Mouse (Mus musculus) T-helper 1 cell (primary cell): ENCODE data around the gene Zfp94.

Source experiments
- in situ Hi-C: fragments of 300-600 bp; cut with MboI, MseI; formaldehyde crosslinking; loops from one replicate; pipeline ENCODE4 v1.15.1; 2025; ENCODE audit warnings: high pct_unique_total_duplicates

Gene Zfp94

DNA sequence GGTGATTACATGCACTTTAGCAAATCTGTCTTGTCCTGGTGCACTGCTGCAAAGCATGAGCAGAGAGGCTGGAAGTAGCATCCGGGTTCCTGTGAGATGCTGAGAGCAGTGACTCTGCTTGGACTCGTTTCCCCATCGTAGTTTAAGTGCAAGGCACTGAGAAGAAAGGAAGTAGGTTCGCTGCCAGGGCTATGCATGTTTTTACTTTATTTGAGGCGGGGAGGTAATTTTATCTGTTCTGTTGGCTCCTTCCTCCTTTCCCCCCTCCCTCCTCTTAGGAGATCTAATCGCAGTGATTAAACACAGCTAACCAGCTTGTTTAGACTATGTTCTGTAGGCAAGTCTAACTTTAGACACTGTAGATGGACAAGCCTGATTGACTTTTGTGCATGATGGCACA, 2.5 kb upstream of the Zfp94 start:
- in situ Hi-C loops = no loop called here

DNA sequence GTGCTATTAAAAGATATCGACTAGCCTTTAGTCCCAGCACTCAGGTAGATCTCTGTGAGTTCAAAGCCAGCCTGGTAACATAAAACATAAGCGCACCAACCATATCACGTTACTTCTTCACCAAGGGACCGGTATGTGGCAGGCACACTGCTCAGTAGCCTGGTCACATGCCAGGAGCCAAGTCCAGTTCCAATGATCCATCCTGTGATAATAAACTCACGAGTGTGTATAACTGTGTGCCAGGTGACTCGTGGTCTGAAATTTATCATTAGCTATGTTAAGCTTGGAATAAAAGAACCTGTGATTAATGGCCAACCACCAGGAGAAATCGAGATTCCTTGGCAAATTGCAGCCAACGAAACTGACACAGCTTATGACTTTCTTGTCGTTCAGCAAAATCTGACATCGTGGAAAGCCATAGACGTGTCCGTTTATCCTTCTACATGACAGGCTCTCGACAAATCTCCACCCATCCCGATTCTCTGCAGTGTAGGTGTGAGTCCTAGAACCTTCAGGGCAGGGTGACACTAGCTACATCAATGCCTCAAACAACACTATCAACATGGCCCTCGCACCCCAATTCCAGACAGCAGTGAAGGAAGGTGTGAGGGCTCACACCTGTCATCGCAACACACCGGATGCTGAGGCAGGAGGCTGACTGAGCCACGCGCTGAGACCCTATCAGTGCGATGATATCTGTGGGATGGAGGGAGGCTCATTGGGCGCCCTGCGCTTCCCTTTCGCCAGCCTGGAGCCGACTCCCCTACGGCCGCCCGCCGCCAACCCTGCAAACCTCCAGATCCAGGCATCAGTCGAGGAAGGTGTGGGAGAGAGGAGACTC, 520 bp downstream of the Zfp94 start:
- in situ Hi-C loops = no loop called here

DNA sequence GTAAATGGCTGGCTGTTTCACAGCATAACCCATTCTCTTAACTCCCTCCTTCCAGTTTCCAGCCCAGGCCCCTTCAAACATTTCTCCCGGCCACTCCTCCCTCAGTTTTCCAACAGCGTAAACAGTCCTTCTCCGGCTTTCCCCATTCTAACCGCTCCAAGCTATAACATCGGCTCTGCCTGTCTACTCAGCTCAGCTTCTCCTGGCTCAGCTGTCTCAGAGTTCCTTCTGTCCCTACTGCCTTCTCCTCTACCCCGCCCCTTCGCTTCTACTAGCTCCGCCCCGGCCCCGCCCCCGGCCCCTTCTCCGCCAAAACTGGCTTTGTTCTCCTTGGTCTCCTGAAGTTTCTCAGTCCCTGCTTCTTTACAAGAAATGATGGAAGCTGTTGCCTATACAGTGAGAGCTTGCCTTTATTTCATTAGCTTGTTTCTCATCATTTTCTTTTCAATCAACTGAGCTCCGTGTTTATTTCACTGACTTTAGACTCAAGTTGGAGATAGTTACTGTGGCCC, 15.6 kb downstream of the Zfp94 start, which contains the start of gene Zfp61:
TSS of gene Zfp61 (minus strand) at position 462 of the 512 bp plus-strand sequence.
- in situ Hi-C loops = no loop called here

DNA sequence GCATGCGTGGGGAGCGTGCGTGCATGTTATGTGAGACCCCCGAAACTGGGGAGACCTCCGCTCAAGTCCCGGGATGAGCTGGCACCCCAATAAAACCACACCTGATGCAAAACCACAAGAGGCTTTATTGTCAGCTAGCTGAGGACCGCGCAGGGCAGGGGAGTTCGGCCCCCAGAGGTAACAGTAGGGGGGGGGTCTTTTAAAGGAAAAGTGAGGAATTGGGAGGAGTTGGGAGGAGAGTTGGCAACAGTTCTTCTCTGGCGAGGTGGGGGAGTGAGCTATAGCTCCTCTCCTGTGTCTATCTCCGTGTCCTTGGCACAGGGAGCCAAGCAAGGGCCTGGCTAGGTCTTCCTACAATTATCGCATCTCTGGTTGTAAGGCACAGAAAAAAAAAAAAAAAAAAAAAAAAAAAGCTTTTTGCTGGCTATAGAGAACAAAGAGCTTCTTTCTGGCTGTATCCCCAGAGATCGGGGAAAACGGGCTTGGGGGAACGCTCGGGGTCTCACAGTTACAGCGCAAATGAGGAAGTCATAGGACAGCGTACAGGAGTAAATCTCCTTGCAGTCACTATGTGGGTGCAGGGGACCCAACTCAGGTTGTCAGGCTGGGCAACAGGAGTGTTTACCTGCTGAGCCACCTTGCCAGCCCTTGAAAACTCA, 16.5 kb downstream of the Zfp94 start:
- in situ Hi-C loops = no loop called here

DNA sequence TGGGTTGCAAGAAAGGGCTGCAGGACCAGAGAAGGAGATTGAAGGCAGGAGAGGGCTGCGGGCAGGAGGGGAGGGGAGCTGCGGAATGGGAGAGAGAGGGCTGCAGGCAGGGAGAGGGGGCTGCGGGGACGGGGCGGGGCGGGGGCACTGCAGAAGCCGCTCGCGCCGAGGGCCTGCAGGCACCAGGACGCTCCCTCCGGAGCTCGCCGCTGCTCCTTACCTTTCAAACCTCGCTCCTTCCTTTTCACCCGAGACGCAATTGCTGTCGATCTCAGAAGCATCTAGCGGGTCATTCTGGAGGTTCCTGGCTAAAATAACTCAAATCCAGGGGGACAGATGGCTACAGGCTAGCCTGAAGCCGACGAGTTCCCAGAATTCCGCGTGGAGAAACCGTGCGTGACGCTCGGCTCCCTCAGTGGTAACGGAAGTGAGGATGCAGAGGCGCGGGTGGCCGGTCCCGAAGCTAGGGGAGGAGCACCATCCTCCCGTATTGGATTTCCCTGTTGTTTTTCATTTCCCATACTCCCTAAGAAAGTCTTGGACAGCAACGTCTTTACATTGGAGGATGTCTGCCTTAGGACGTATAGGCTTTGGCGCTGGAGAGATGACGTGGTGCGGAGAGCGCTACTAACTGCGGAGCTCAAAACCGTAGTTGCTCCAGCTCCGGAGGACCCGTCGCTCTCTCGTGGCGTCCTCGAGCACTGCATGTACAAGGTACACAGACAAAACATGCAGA, 17.3 kb downstream of the Zfp94 start:
- in situ Hi-C loops = no loop called here

DNA sequence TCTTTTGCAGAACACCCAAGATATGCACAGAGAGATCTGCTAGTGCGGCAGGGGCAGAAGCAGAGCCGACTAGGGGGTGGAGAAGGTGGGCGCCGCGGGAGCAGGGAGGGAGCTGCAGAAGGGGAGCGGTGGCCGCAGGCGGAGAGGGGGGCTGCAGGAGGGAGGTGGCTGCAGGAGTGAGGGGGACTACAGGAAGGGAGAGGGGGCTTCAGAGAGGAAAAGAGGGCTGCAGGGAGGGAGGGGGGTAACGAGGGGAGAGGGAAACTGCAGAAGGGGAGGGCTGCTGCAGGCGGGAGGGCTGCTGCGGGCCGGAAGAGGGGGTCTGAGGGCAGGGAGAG, 17.9 kb downstream of the Zfp94 start:
- in situ Hi-C loops = no loop called here

DNA sequence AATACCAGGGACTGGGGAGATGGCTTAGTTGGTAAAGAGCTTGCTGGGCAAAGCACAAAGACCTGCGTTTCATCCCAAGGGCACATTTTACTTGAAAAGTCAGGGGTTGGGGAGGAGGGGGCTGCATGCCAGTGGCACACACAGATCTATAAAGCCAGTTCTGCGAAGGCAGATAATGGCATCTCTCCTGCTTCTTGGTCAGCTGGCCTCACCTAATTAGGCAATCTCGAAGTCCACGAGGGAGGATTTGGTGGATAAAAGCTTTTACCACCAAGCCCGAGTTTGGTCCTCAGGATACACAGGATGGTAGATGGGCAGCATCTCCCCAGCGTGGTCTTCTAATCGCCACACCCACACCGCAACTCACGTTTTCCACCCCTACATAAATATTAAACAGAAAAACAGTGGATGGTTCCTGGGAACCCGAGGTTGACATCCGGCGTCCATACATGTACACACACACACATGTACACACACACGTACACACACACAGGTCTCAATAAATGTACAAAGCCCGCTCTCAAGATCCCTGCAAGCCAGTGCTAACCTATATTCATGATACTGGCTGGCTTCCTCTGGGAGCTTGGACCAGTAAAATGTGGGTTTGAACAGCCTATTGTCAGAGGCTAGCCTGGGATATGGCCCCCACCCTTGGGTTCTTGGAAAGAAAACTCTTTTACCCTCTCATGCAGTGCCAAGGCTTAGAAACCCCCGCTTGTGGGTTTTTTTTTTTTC, 18.9 kb downstream of the Zfp94 start:
- in situ Hi-C loops = no loop called here

DNA sequence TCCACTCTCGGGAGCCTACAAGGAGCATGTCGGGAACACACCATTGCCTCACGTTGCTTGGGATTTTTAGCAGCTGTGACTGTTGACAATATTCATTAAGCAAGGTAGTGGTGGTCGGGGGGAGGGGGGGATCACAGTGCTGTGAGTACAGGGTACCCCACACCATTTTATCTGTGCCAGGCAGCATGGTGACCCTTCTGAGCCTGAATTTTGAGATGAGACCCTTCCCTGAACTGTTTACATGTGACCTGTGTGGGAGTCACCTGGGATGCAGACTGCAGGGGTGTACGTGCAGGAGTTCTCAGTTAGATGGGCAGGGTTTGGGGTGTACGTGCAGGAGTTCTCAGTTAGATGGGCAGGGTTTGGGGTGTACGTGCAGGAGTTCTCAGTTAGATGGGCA, 20.1 kb downstream of the Zfp94 start:
- in situ Hi-C loops = no loop called here

DNA sequence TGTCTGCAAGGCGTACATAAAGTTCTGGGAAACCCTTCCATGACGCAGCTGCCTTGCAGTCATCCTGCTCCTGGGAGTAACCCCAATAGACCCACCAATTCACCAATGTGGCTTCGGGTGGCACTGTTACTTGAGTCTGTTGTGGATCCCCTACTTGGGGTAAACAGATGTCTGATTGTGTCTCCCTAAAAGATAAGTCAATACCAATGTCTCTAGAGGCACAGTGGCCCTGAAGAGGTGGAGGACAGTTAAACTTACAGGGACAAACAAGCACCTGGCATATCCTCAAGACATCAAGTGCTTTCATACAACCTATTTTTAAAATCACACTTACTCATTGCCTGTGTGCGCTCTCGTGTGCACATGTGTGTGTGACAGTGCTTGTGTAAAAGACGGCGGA, 21.1 kb downstream of the Zfp94 start:
- in situ Hi-C loops = no loop called here

DNA sequence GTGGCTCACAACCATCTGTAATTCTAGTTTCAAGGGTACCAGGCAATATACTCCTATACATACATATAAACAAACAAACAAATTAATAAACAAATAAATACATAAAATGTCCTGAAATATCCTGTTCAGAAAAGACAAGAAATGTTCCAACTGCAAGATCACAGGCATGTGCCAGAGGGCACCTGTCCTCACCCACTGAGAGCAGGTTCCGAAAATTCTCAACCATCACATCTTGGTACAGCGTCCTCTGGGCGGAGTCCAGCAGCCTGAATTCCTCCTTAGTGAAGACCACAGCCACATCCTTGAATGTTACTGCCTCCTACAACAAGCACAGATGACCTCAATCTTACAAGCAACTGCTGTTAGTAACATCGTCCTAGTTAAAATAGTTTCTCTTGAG, 21.7 kb downstream of the Zfp94 start:
- in situ Hi-C loops = loop anchor here (5.0 kb wide), 1 partner anchor 327 kb away; no protein-coding TSS in a partner anchor

DNA sequence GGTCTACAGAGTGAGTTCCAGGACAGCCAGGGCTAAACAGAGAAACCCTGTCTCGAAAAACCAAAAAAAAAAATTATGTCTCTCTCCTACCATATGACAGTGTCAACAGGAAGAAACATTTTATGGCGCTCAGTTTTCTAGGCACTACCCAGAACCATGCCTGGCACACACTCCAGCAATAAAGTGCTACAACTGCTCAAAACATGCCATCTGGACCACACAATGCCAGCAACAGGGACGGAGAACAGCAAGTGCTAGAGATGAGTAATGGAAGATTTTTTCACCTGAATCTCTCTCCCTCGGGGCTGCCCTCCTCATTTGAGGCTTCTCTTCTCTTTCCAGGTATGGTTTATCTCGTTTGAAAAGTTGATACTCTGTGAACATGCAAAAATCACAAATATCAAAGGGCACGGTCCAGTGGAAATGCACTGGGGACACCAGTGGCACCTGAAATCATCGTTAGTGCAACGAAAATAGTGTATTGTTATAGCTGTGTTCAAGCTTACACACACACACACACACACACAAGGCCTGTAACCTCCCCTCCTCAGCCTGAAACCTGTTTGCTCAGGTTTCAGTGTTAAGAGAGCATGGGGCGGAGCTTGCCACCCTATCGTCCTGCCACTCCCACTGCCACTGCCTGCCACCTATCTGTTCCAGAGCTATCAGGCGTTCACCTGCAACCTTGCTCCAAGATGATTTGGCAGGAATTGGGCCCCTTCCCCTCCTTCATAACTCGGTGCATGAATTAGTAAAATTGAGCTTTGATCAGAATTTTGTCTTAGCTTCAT, 23.2 kb downstream of the Zfp94 start:
- in situ Hi-C loops = loop anchor here (5.0 kb wide), 1 partner anchor 326 kb away; no protein-coding TSS in a partner anchor

DNA sequence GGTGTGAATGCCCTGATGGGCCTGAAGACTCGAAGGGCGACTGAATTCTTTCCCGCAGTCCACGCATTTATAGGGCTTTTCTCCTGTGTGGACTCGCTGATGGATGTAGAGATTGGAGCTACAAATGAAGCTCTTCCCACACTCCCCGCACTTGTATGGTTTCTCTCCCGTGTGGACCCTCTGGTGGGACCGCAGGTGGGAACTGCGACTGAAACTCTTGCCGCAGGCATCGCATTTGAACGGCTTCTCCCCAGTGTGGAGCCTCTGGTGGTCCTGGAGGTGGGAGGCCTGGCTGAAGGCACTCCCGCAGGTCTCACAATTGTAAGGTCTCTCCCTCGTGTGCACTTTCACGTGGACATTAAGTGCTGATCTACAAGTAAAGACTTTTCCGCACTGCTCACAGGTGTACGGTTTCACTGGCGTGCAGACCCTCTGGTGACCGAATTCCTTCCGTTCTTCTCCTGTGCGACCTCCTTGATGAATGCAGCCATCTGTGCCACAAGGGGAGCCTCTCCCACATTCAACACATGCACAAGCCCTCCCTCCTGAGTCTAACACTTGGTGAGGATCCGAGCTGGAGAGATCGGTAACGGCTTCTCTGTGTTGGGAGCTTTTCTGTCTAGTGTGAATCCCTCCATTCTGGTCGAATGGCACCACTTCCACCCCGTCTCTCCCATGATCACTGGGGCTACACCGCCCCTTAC, 24.9 kb downstream of the Zfp94 start:
- in situ Hi-C loops = loop anchor here (5.0 kb wide), 1 partner anchor 324 kb away; no protein-coding TSS in a partner anchor

DNA sequence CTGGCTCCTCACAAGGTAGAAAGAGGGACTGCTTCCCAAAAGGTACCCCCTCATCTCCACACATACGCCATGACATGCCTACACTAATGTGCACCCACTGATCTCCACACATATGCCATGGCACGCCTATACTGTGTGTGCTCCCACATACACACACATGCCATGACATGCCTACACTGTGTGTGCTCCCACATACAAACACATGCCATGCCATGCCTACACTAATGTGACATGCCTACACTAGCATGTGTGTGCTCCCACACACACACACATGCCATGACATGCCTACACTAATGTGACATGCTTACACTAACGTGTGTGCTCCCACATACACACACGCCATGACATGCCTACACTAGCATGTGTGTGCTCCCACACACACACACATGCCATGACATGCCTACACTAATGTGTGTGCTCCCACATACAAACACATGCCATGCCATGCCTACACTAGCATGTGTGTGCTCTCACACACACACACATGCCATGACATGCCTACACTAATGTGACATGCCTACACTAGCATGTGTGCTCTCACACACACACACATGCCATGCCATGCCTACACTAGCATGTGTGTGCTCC, 26.3 kb downstream of the Zfp94 start:
- in situ Hi-C loops = loop anchor here (5.0 kb wide), 1 partner anchor 323 kb away; no protein-coding TSS in a partner anchor

DNA sequence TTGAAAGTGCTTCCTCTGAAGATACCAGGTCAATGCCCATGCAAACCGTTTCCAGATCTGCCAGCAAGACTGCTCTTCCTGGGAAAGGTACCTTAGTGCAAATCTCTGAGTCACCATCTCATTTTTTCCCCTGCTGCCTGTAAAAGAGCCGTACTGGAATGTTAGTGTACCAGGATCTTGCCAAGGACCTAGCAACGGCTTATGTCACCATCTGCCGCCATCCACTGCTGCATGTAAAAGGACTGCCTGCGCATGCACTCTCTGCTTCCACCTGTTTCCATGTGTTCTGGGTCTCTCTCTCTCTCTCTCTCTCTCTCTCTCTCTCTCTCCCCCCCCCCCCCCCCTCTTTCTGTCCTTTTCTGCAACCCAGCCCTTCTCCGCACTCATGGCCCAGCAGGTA, 28.0 kb downstream of the Zfp94 start:
- in situ Hi-C loops = loop anchor here (5.0 kb wide), 1 partner anchor 136 kb away; no protein-coding TSS in a partner anchor

DNA sequence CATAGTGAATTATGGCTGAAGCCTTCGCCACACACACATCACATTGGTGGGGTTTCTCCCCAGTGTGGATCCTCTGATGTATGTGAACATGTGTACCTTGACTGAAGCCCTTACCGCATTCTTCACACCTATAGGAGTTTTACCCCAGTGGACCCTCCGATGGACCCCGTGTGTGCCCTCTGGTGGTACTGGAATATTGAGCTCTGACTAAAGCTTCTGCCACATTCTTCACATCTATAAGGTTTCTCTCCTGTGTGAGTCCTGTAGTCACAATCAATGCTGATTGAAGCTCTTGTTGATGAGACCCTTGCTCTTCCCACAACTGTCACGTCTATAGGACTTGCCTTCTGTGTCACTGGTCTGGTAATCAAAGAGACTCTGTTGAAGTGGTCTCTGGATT, 28.8 kb downstream of the Zfp94 start:
- in situ Hi-C loops = loop anchor here (5.0 kb wide), 1 partner anchor 135 kb away; no protein-coding TSS in a partner anchor

DNA sequence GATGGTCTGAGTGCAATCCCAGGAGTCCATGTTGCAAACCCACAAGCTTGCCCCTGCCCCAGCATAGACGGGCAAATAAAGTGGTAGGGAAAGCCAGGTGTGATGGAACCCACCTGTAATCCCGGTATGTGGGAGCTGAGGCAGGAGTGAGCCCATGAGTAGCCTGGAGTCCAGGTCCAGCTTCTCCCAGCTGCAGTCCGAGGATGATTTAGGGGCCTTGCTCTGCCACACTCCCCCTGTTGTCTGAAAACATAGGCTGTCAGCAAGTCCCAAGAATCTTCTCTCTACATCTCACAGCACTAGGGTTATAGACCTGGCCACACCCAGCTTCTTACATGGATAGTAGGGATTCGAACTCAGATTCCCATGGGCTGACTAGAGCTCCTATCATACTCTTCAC, 29.6 kb downstream of the Zfp94 start:
- in situ Hi-C loops = loop anchor here (5.0 kb wide), 1 partner anchor 135 kb away; no protein-coding TSS in a partner anchor

DNA sequence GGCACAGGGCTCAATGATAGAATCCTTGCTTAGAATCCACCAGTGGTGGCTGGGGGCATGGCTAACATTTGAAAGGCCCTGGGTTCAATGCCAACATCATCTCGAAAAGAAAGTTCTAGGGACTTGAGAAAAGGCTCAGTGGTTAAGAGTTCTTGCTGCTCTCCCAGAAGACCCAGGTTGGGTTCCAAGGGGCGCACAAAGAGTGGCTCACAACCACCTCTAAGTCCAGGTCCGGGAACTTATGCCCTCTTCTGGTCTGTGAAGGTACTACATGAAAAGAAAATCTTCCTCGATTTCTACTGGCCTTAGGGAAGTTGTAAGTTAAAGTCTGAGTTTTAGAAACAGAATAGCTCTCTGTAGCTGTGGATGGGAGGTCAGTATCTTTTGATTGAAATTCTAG, 30.4 kb downstream of the Zfp94 start:
- in situ Hi-C loops = loop anchor here (5.0 kb wide), 1 partner anchor 134 kb away; no protein-coding TSS in a partner anchor

DNA sequence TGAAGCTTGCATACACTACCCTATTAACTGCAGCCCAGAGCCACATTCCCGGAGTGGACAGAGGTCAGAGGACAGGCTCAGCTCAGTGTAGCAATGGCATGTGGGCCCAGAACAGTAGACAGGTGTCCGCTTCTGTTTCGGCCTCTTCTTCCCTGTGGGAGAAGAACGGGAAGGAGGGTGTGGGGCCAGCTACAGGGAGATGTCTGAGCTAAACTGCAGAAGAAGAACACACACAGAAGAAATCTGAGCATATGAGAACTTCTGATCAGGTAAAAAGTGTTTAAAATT, 35.7 kb downstream of the Zfp94 start:
- in situ Hi-C loops = no loop called here

DNA sequence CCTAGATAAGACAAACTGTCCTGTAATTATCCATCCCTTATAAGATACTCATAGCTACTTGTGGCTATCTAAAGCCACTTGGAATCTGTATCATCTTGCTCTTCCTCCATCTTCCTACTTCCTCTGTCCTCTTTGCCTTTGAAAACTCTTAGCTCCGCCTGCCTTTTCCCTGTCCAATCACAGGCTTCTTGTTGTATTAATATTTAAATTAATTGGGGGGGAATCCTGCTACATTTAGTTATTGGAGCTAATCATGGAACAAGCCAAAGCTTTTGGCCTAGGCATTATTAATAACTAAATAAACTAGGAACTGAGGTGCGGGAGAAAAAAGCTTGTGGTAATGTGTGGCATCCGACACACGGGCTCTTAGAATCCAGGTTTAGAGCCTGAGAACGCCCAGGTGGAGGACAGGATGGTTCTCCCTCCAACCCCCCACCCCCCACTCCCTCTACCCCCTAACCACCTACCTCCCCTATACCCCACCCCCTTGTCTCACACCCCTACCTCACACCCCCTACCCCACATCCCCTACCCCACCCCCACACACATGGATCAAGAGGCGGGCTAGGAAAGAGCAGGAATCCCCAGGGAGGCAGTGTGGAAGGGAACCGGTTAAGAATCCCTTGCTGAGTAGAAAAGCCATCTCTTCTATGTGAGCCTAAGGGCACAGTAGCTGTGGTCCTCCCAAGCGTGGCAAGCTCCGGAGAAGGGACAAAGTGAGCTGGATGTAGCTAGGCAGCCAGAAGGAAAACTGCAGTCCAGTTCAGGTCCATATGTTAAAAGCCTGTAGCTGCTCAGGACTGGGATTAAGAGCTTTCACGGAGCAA, 36.2 kb downstream of the Zfp94 start:
- in situ Hi-C loops = no loop called here
